Mouse (Mus musculus) layer of hippocampus, adult 11-12 months (tissue): ENCODE results near the gene Cgrrf1.

Source experiments
- DNase-seq: peaks from one replicate; pipeline ENCODE4 v3.0.0; 2022; ENCODE audit warnings: low spot score

Gene Cgrrf1

GRCm38 (mm10) chr14:46893961-46894360 is 62.0 kb downstream of the Cgrrf1 start:
- DNase-seq: no peak

GRCm38 (mm10) chr14:46897953-46898352 is 66.0 kb downstream of the Cgrrf1 start:
- no peak for DNase-seq

GRCm38 (mm10) chr14:46898626-46899025 is 66.7 kb downstream of the Cgrrf1 start:
- DNase-seq: peak; percentile 52

GRCm38 (mm10) chr14:46902498-46903087 is 70.7 kb downstream of the Cgrrf1 start:
- DNase-seq: no peak
